Mouse (Mus musculus) C2C12 (cell line): Measurements from ENCODE around the gene Krtap3-2.

Experiments used
- CTCF ChIP-seq: IDR thresholded peaks from one replicate; pipeline ENCODE4 v1.5.1; 2011; ENCODE audit not compliant: control insufficient read depth, insufficient read depth, insufficient read length
- MYOD1 ChIP-seq: IDR thresholded peaks from one replicate; pipeline ENCODE4 v1.6.1; 2011; ENCODE audit warnings: low read depth; ENCODE audit not compliant: control insufficient read depth, insufficient read length
- MYOG ChIP-seq: IDR thresholded peaks from one replicate; pipeline ENCODE4 v1.6.1; 2011; ENCODE audit not compliant: control insufficient read depth, insufficient read length; ENCODE audit errors: extremely low read depth
- USF1 ChIP-seq: IDR thresholded peaks from one replicate; pipeline ENCODE4 v1.6.1; 2011; ENCODE audit warnings: low read depth, mild to moderate bottlenecking, control low read depth, moderate library complexity

DNA sequence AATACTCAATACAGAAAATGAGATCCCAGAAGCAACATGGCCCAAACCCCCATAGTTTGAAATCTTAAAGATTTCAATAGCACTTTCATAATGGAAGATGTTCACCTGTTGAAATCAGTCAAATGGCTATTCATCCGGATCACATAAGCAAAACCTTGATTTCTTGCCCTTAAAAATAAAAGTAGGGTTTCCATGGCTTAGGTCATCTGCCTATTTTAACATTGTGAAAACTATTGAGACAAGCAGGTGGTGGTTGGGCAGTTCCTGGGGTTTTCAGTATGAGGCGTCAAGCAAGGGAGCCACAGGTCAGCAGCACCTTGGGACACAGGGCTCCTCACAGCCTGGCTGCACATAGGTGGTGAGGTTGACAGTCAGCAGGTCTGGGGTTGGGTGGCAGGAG lies 458 bp downstream of the Krtap3-2 start:
- TF ChIP-seq USF1 = no peak
- TF ChIP-seq CTCF = no peak
- no peak for TF ChIP-seq MYOD1
- TF ChIP-seq MYOG = no peak
